In the genomic region with DNA sequence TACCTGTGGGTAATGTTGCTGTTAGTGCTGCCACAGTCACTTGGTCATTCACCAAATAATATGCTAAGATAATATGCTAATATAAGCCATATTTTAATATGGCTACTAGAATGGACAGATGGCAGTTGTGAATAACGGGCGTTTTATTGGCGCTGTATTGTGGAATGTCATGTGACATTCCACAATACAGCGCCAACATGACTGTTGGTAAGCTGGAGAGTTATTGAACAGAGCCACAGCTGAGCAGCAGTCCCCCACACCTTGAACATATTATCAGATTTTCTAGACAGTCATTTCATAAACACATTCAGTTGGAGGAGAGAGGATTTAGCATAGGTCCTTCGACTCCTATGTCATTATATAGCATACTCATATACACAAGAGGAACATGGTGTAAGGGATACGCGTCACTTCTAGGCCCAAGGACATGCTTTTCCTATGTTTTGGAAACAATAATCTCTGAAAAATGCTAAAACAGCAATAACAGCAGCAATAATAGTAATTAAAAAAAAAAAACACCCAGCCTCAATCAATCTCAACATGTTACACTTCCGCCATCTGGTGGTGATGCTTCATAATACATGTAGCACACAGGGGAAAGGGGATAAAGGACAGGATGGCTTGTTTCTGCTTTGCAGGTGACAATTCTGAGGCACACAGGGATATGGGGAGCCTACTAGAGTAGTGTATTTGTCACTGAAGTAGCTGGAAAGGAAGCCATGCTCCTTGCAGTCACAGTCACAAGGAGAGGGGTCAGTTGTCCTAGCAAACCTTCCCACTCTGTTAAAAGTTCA, we compare ENCODE assay signal across 9 mouse cellular contexts.
A peak's percentile ranks its signal among the peaks of the same experiment; 100 is the strongest.
DNase-seq lines count a peak whose midpoint lies in the region; ATAC-seq and TF ChIP-seq lines count a peak whose summit lies in the region.
"Had no signal": no experiment of that assay in that cellular context is flagged by ENCODE, and none has a peak within 500 bp of the region (broad histone marks: within the 10 kb centered on the region; RNA-seq: fewer than 3 reads in every experiment).

No protein-coding gene starts in this region.

- CTCF ChIA-PET in Patski (lab: Charles Lee), result interaction anchor here (0.7 to 3.5 kb wide), 12 partner anchors 9 to 281 kb away, joined by 3 to 11 read pairs (median 3); no protein-coding TSS in a partner anchor

- 0 out of 2 replicates have a peak, but pooled peaks cover 2% of the 10 kb centered on the region for H3K4me1 ChIP-seq in midbrain, postnatal 0 days (ENCODE audit: insufficient read depth, low read length)

- in situ Hi-C loops in Patski (cut with MboI; ENCODE audit: low pct_unique_long_range_greater_than_20kb), result loop anchor here (5.0 to 10.0 kb wide), 2 partner anchors 98 to 241 kb away; a partner anchor contains a TSS

- DNase-seq in B cell, adult 2 months, result peak; percentile 37 to 38
- DNase-seq in Patski (ENCODE audit: low read depth, low spot score), result no peak
- DNase-seq in cerebellum, postnatal 10 days, result peak; percentile 78 to 81
- DNase-seq in frontal cortex, postnatal 25 days (ENCODE audit: low spot score in 2 of 2), result peak; percentile 21 to 41
- peak; percentile 37 to 63 for DNase-seq in kidney, adult 8-10 months
- peak; percentile 53 for DNase-seq in left cerebral cortex, postnatal 4 days
- DNase-seq in midbrain, postnatal 0 days (ENCODE audit: low spot score), result peak; percentile 74
- DNase-seq in thymus, postnatal 25 days, result peak; percentile 30

- WGBS in midbrain, postnatal 0 days, result 74% methylated on average over 8 of the region's 8 CpGs

- no peak overlapping the region for H3K4me2 ChIP-seq in midbrain, postnatal 0 days (ENCODE audit: low read depth, low read length, poor library complexity, severe bottlenecking)

- intact Hi-C loops in left cerebral cortex, postnatal 4 days (cut with DNase I), result loop anchor here (5.0 to 10.0 kb wide), 3 partner anchors 73 to 621 kb away; a partner anchor contains a TSS

- ATAC-seq in Patski, result peak; percentile 82
- ATAC-seq in midbrain, postnatal 0 days (ENCODE audit: low FRiP score), result 0 out of 2 replicates have a peak, but pooled peaks have one; percentile 24

- no peaks in the 10 kb centered on the region for H3K36me3 ChIP-seq in midbrain, postnatal 0 days (ENCODE audit: insufficient read depth, low read length)

- H3K27me3 ChIP-seq in Patski, result no peaks in the 10 kb centered on the region
- H3K27me3 ChIP-seq in midbrain, postnatal 0 days (ENCODE audit: insufficient read depth, low read length), result no peaks in the 10 kb centered on the region

- POLR2A ChIA-PET in Patski (lab: Charles Lee), result interaction anchor here (1.0 kb wide), 1 partner anchor 11 kb away, joined by 6 read pairs; no protein-coding TSS in a partner anchor

- TF ChIP-seq CTCF in Patski (IDR thresholded peaks at IDR 0.05), result peak; percentile 75
- peak; percentile 90 for TF ChIP-seq CTCF in midbrain, postnatal 0 days (IDR thresholded peaks at IDR 0.05)

- H3K9ac ChIP-seq in midbrain, postnatal 0 days (replicated peaks; ENCODE audit: low read length, poor library complexity, severe bottlenecking), result no peak overlapping the region

- H3K9me3 ChIP-seq in midbrain, postnatal 0 days (ENCODE audit: low read length), result no peaks in the 10 kb centered on the region

- H3K27ac ChIP-seq in midbrain, postnatal 0 days (ENCODE audit: low read depth, low read length), result no peak overlapping the region

- H3K4me3 ChIP-seq in midbrain, postnatal 0 days (ENCODE audit: low read depth, low read length), result no peak overlapping the region
- H3K4me3 ChIP-seq: erythroblast, embryonic 14.5 days had no signal
